Mouse (Mus musculus): ENCODE data around the gene Sugt1.
A peak's percentile ranks its signal among the peaks of the same experiment; 100 is the strongest.

The Sugt1 gene

DNA sequence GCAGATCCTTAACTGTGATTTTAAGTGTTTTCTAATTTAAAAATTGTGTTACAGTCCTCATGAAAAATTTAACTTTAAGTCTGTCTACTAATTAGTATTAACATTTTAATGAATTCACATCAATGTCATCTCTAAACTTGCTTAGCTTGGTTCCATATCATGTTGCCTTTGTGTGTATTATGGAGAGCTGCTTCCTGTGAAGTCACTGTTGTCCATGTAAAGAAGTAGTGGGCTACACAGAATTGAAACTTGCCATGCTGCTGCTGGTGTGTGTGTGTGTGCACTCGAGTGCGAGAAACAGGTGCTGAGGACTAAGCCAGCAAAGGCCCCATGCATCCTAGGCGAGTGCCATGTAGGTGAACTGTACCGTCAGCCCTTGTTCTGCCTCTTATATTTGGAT, 19.9 kb downstream of the Sugt1 start:
- no peak for DNase-seq

DNA sequence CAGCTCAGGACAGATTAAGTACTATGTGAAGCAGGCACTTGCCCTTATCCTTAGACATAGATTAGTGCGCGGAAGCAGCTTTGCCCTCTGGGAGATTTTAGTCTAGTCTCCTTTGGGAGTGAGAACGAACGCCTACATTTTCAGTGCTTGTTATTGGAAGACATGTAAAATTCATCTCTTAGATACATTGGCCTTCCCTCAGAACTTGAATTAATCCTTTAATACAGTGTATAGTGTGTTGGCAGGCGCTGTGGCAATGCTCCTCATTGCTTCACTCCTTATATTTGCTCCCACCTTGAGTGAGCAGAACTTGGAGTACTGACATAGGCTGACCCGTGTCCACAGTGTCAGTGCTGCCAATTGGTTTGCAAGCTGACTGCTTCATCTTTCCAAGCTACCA, 20.8 kb downstream of the Sugt1 start:
- no peak for DNase-seq

DNA sequence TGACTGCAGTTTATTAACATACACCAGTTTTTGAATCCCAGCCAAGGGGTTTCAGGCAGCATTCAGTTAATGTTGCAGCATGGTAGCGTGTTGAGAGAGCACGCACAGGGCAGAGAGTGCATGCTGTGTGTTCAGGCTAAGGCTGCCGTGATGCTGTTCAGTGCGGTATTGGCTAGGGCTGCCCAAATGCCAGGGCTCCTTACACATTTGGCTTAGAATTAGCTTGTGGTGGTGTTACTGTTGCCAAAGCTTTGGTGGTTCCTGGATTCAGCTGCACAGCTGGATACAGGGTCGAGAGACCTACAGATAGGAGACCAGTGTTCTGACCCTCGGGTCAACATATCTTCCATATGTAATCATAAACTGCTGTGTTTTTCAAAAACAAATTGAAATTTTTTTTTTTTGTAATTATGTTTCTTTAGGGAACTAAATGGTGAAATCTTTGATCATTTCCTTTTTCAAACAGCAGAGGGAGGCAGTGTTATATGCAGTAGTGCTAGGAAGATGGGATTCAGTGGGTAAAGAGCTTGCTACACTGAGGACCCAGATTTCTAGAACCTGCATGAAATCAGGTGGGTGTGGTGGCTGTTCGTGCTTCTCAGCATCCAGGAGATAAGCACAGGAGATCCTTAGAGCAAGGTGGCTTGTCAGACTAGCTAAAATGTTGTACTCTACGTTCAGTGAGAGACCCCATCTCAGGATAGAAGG, 29.8 kb downstream of the Sugt1 start:
- no peak for DNase-seq

DNA sequence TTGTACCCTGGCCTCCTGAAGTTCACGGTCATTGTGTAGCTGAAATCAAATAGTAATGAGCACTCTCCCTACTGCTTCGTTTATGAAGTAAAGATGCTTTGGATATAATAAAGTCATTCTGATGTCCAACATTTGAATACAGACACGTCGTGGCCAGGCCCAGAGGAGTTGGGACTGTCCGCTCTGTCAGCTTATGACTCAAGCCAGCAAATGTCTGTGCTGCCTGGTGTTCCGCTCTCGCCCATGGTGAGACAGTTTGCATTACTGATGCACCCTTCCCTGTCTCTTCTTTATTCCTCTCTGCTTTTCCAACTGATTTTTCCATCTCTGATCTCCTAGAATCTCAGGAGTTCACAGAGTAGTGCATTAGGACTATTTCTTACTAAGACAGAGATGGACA, 32.3 kb downstream of the Sugt1 start:
- no peak for DNase-seq

- no peak for DNase-seq
Measured at GRCm38 (mm10) chr14:79621143-79621542, 33.7 kb downstream of the Sugt1 start.

DNA sequence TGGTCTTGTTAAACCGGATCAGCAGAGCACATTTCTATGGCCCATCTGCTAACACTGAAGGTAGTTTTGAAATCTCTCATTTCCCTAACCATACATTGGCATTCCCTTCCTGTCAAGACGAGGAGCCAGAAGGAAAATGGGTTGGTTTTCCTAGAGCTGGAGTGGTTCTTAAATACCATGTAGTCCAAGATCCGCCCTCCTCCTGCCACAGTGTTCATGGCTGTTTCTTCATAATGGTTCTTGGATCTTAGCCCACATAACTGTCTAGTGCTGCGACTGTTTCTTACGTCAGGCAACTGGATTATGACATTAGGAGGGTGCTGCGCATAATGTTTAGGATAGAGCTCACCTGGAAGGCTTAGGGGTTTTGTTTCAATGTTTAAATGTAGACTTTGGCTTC, 44.8 kb downstream of the Sugt1 start:
- no peak for DNase-seq

GRCm38 (mm10) chr14:79633196-79633595, 45.7 kb downstream of the Sugt1 start:
- no peak for DNase-seq

DNA sequence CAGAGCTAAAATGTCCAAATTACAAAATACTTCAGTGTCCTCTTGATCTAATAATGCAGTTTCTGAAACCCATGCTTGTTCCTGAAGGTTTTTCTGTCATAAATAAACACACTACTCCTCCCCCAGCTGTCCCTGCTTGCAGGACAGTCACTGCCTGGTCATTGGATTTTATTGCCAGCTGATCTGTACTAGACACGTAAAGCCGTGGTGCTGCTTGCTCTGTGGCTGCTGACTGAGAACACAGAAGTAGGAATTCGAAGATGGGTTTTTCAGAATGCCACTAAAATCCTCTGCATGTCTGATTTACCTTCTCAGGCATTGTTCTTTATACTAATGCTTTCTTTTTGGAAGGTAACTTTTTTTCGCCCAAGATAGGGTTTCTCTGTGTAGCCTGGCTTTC, 49.3 kb downstream of the Sugt1 start:
- DNase-seq: no peak

DNA sequence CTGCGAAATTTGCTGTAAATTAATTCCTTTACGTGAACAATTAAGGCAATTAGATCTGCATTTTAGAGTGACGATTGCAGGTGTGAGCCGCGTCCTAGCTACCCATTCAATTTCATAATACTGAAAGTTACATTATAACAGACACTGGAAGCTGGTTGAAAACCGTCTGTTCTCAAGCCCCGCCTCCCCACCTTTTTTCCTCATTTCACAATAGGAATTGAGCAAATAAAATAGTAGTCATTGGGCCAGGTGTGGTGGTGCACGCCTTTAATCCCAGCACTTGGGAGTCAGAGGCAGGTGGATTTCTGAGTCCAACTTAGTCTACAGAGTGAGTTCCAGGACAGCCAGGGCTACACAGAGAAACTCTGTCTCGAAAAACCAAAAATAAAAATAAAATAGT, 54.6 kb downstream of the Sugt1 start:
- no peak for DNase-seq

- no peak for DNase-seq
Measured at GRCm38 (mm10) chr14:79645378-79645777, 57.9 kb downstream of the Sugt1 start.

GRCm38 (mm10) chr14:79649680-79650079, 62.2 kb downstream of the Sugt1 start:
- no peak for DNase-seq

GRCm38 (mm10) chr14:79652654-79653053, 65.2 kb downstream of the Sugt1 start:
- DNase-seq: no peak

DNA sequence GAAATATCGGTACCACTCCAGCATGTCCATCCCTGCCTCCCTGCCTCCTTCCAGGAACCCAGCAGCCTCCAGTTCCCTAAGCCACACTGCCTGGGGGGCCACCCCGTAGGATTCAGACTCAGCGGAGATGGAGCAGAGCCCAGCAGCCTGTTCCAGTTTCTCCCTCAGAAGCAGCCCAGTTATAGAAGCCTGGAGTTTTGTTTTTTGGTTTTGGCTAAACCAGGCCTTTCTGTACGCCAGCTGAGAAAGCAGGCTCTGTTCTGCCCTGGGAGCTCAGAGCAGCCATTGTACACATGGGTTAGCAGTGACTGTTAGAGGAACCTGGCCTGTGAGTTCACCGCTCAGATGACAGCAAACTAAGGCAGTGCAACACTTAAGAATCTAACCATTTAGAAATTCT, 70.8 kb downstream of the Sugt1 start:
- DNase-seq: peak; percentile 59

- no peak for DNase-seq
Measured at GRCm38 (mm10) chr14:79658748-79659508, 71.4 kb downstream of the Sugt1 start.

DNA sequence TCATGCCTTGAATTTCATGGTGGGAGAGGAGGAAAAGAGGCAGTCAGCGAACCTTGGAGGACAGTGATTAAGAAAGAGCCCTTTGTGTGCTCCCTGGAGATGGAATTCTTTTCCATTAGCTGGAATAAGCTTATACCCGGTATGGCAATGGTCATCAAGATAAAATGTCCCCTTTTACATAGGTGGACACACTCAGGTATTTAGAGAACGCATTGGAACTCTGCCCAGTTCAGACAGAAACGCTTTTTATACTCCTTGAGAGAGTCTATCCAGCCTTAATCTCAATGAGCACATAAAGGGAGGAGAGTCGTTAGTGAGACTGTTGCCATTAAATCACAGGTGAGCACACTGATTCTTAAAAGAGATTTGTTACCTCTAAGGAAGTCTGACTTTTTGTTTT, 73.0 kb downstream of the Sugt1 start:
- DNase-seq: no peak

DNA sequence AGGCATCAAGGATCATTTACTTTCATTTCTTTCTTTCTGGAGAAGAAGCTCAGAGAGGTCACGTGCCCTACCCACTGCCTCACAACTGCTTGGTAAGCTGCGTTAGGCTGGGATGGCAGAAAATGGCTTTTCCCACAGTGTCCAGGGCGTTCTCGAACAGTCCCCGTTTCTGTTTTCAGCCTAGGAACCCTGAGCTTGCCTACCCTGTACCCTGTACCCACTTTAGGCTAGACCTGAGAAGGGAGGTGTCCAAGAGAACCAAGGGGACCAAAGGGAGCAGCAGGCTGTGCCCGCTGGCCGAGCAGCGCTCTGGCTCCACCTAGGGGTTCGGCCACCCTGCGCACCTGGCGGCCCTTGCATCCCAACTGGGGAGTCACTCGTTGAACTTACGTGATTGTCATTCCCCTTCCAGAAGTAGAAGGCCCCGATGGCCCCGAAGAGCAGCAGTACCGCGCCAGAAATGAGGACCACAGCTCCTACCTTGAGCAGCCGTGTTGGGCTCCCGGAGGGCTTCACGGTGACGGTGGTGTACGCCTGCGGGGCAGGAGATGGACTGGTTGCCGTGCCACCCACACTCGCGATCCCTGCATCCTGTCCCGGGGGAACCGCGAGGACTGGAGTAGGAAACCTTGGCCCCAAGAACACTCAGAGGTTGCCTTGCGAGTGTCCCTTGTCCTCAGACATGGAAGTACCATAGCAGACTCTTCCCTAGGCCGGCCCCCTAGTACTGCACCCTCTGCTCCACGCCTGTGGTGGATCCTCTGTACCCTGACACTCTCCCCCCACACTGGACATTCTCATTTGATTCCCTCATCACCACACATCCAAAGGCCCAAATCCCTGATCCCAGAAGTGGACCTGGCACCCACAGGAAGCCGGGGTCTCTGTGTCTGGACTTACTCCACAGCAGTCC, 73.8 kb downstream of the Sugt1 start:
- peak; percentile 31 for DNase-seq

DNA sequence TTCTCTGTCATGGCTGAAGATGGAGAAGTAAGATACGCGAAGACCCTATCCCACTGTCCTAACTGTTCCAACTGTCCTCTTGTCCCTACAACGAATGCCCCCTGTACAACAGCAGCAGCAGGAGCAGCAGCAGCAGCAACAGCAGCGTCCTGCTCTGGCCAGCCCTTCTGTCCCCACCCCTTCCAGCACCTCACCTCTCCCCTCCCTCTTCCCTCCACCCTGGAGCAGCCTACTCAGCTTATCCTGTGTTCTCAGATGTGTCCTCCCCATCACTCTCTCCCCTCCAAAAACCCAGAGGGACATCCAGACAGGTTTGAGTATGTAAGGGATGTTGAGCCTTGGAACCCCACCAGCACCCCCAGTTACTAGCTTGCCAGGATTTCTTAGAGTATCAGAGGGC, 74.5 kb downstream of the Sugt1 start, which contains the start of gene Cnmd:
Cnmd (minus strand) TSS at position 170 of the 400 bp plus-strand sequence.
- no peak for DNase-seq

GRCm38 (mm10) chr14:79671008-79671407, 83.5 kb downstream of the Sugt1 start:
- no peak for DNase-seq

GRCm38 (mm10) chr14:79672567-79672966, 85.1 kb downstream of the Sugt1 start:
- no peak for DNase-seq

GRCm38 (mm10) chr14:79673083-79674013, 85.9 kb downstream of the Sugt1 start:
- DNase-seq: no peak

- DNase-seq: no peak
Measured at GRCm38 (mm10) chr14:79677108-79677753, 89.7 kb downstream of the Sugt1 start.

Measured in right cerebral cortex, postnatal 25 days (tissue).